Mouse (Mus musculus) B cell, adult 2 months (primary cell): Measurements from ENCODE around the gene Rxra.

Experiments
- DNase-seq, 2 experiments: peaks; one replicate each; pipeline ENCODE4 v3.0.0; 2022

Gene Rxra

DNA sequence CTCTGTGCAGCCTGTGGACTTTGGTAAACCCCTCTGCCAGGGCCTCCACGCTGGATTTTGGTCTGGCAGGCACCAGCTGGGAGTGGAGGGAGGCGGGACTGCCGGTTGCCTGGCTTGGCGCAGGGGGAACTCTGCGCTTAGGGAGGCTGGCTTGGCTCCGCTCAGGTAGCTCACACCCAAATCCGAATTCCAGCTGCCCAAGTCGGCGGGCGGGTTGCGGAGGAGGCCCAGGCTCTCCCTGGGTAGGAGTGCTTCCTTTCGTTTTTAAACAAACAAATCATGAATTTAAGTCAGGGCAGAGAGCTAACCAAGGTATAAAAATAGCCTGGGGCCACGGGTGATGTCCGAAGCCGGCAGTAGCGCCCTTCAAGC is at the start of gene Rxra:
Gene Rxra, plus strand, starts transcription at position 335 of the 372 bp plus-strand sequence.
- no peak for DNase-seq

GRCm38 (mm10) chr2:27626604-27627003 is 49.6 kb upstream of the Rxra start:
- DNase-seq: no peak

DNA sequence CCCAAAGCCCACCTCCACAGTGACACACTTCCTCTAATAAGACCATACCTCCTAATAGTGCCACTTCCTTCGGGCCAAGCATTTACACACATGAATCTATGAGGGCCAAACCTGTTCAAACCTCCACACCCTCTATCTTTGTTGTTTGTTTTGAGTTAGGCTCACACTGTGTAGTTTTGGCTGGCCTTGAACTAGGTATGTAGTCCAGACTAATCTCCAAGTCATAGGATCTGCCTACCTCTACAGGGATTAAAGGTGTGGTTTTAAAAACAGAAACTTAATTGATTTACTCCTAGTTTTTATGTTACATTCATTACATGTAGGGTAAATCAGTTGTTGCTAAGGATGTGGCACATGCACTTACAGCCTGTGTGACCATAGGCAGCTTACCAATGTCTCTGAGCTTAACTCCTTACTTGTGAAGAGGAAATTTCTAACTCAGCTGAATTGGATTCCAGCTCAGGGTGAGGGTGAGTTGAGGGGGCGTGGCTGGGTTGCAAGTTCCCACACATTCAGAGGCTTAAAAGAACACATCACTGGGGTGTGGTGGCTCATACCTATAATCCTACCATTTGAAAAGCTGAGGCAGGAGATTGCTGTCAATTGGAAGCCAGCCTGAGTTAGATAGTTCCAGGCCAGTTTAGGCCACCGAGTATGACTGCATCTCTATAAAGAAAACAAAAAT is 45.5 kb upstream of the Rxra start:
- no peak for DNase-seq

GRCm38 (mm10) chr2:27633471-27633870 is 42.8 kb upstream of the Rxra start:
- no peak for DNase-seq

GRCm38 (mm10) chr2:27634018-27634417 is 42.2 kb upstream of the Rxra start:
- DNase-seq: no peak

DNA sequence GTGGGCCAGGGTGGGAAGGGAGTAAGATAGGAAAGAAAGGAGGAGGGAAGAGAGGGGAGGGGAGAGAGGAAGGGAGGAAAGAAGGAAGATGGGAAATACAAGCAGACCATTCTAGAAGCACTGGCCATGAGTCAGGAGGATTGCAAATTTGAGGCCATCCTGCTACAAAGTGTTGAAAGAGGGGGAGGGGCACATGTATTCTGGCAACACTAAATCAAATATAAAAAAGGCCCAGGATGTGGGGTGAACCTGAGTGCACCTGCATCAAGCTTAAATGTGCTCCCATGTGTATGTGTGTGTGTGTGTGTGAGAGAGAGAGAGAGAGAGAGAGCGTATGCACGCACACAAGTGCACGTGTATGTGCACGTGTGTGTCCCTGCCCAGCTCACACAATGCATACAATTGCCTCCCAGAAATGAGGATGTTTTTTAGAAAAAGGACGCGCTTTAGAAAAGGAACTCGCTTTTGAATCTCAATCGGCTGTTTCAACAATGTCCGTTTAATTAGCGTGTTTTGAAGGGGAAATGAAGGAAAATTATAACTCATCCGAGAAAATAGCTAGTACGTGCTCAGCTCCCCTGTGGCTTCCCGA is 41.0 kb upstream of the Rxra start:
- no peak for DNase-seq

- DNase-seq: no peak
These were observed 39.4 kb upstream of the Rxra start for GRCm38 (mm10) chr2:27636796-27637195.

GRCm38 (mm10) chr2:27637281-27637896 is 38.9 kb upstream of the Rxra start:
- DNase-seq: no peak

DNA sequence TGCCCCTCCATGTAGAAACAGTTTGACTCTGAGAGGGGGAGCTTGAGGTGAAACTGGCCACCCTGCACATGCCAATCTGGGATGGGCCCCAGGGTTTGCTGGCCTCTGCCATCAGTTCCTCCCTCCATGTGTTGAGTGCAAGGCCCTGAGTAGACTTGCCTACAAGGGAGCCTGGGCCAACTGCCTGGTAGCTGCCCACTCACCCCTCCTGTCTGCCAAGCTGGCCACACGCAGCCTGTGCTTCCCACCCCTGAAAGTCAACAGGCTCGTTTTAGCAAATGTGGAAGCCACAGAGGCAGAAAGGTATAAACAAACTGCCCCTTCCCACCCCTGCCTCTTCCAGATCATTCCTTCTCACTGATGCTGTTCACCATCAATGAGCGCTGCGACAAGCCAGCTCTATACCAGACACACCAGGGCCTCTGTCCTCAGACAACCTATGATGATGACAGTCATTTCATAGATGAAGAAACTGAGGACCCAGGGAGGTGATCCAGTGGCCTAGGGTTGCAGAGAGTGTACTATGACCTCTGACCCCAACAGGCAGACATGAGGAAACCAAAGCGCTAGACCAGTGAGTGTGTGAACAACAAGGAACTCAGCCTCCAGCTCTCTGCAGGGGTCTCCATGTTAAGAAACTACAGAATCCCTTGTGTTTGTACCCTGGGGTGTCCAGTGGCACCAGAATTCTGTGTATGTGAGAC is 36.5 kb upstream of the Rxra start:
- DNase-seq: no peak

GRCm38 (mm10) chr2:27640900-27641479 is 35.2 kb upstream of the Rxra start:
- DNase-seq: no peak

DNA sequence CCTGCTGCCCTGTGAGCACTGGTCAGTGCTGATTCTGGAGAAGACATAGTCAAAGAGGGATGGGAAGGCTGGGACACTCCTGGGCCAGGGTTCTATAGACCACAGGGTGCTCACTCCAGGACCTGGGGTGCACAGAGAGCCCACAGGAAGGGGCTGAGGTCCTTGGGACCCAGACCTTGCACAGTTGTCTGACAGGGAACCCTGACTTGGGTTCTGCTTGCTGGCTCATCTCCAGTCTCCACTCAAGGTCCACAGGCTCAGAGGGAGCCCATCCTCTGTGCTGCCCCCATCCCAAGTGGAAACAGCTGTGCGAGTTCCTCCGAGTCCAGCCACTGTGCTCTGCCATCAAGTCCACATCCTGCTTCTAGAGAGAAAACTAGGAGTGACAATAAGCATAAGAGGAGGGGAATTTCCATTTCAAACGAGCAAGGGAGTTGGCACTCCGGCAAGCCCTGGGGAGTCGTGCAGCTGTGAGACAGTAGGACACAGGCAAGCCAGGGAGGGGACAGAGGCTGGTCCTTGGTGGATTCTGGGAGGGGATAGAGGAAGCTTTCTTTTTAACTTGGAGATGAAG is 31.6 kb upstream of the Rxra start:
- no peak for DNase-seq

DNA sequence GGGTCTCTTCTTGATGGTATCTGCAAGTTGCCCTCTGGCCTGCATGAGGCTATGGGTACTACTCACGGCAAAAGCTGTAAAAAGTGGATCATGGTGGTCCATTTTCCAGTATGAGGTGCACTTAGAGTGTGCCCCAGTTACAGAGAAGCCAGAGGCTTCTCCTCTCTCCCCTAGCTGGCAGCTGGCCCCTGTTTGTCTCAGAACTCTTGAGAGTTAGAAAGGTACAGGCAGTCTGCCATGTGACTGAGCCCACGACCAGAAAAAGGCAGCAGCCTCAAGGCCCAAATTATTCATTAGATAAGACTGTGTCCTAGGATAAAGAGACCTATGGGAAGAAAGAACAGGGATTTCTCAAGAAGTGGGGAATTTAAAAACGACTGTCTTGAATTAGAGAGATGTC is 30.8 kb upstream of the Rxra start:
- DNase-seq: no peak

DNA sequence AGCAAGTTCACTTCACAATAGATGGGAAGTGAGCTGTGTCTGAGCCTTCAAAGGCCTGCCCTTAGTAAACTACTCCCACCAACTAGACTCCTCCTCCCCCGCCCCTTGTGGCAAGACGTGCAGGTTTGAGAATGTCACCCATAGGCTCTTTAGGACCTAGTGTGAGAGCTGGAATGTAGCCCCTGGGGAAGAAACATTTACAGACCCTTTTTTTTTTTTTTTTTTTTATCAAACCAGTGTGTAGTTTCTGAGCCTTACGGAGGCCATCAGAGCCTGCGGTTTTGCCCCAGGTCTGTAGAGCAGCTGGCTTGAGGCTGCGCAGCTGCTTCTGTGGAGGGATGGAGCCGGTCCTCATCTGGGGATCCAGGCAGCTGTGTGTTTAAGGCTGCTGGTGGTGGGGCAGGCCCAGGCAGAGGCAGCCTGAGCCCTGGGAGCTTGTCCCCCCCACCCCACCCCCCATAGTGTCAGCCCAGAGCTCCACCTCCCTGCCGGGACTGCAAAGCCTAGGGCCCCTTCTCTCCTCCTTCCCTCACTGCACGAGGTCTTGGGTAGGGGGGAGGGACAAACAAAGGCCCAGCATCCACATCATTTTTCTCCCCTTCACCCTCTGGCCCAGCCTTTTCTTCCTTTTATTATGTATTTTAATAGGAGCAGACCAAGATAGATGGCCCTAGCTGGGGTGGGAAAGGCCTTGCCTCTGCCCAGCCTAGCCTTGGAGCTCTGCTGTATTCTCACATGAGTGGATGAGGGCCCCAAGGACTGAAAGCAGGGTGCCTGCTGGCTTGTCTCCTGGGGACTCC is 26.2 kb upstream of the Rxra start:
- DNase-seq: no peak

- no peak for DNase-seq
These were observed 25.2 kb upstream of the Rxra start for GRCm38 (mm10) chr2:27650991-27651390.

- no peak for DNase-seq
These were observed 22.7 kb upstream of the Rxra start for GRCm38 (mm10) chr2:27653496-27654030.

GRCm38 (mm10) chr2:27654321-27655232 is 21.7 kb upstream of the Rxra start:
- no peak for DNase-seq

DNA sequence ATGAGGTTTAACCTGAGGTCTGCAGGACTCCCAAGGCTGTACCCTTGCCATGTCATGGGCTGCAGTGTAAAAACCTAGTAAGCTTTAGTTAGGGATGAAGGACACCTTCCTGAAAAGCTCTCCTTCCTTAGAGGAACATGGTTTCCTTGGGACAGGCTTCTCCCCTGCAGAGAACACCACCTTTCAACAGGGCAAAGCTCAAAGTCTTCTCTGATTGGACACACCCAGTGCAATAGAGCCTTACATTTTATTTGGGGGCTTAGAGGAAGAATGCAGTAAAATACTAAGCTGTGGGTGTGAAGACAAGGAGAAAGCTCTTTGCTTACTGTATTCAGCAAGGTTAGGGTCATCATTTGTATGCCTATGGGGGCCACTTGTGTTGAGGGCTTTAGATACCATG is 19.7 kb upstream of the Rxra start:
- no peak for DNase-seq

DNA sequence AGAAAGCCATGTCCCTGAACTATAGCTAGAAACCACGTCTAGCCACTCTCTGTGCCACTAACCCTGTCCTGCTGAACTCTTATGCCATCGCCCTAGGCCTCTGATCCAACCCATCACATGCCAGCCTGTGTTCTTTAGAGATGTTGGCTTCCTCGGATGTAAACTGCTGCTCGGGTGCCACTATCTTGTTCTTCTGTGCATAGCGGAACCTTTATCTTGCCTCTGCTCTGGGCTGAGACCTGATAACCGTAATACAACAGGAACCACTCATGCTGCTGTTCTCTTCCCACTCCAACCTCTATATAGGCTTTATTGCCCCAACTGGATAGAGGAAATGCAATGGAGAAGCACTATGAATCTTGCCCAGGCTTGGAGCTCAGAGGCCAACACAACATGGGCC is 11.0 kb upstream of the Rxra start:
- DNase-seq: no peak

DNA sequence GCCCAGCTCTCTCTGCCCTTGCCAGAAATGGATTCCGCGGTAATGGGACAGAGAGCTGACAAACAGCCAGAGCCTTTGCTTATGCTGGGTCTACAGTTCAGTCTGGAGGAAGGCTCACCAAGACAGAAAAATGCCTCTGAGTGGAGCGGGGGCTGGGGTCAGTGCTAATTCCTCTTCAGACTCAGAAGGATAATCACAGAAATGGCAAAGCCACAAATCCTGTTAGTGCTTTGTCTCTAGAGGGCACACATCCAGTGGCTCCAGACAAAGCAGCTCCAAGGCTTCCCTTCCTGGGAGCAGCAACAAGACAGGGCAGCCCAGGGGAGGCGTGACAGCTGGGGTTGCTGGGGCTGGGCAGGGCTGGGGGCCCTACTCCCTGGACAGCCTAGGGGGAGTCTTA is 9.5 kb upstream of the Rxra start:
- no peak for DNase-seq

GRCm38 (mm10) chr2:27667677-27668076 is 8.6 kb upstream of the Rxra start:
- no peak for DNase-seq

DNA sequence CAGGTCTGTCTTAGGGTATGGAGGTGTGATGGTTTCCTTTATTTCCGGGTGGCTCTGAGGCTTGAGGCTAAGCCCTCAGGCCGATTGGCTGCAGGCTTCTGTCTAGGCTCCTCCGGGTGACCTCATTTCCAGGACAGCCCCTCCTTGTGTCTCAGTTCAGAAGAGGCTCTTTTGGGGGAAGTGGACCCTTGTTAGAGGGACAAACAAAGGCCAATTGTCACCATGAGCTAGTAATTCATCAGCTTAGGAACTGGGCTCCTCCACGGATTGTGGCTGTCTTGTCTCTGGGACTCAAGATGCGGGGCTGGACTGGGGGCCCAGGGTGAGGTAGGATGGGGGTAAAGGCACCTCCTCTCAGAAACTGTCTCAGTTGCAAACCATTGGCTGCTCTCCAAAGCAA is 5.5 kb upstream of the Rxra start:
- DNase-seq: no peak
